8 mouse cellular contexts compared by ENCODE assay signal in the genomic region with DNA sequence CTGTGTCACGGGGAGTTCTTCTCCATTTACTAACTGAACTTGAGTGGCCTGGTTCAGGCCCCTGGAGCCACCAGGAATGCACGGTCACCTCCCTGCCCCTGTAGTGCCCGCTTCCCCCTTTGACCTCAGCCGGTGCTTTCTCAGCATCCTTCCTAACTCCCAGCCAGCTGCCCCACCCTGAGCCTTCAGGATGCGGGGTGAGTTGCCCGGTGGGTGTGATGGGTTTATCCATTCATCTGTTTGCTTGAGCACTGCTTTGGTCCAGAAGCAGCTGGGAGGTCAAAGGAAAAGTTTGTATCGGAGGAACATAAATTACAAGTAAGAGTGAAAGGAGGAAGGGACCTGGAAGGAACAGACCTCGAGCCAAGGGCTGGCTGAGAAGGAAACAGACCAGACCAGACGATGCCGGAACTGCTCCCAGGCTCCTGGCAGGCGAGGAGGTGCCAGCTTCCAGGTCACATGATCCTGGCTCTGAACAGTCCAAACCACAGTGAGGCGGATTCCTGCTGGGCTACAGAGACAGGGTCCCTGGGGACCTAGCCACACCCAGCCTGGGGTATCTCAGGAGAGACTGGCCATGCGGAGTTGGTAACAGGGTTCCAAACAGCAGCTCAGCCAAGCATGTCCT. TPM values are rescaled to one million over a fixed set of nuclear protein-coding genes. Genes with fewer than 3 reads are reported as not detected.
DNase-seq lines count a peak whose midpoint lies in the region; ATAC-seq lines count a peak whose summit lies in the region.

No protein-coding gene starts in this region.

- WGBS in midbrain, embryonic 10.5 days = 67% methylated on average over 13 of the region's 13 CpGs
- 62% methylated on average over 13 of the region's 13 CpGs for WGBS in midbrain, embryonic 15.5 days

- H3K27me3 ChIP-seq in midbrain, embryonic 10.5 days (ENCODE audit: low read depth, poor library complexity, severe bottlenecking) = peaks cover 7% of the 10 kb centered on the region; the same call in 1 of the 2 replicates
- H3K27me3 ChIP-seq in midbrain, embryonic 15.5 days (replicated peaks) = no peaks in the 10 kb centered on the region

- H3K9me3 ChIP-seq in midbrain, embryonic 10.5 days (replicated peaks) = no peaks in the 10 kb centered on the region
- H3K9me3 ChIP-seq in midbrain, embryonic 15.5 days = no peaks in the 10 kb centered on the region

- H3K4me1 ChIP-seq in midbrain, embryonic 10.5 days = peaks cover 20% of the 10 kb centered on the region
- no peaks in the 10 kb centered on the region for H3K4me1 ChIP-seq in midbrain, embryonic 15.5 days

- no peak overlapping the region for H3K4me3 ChIP-seq in midbrain, embryonic 10.5 days
- H3K4me3 ChIP-seq in midbrain, embryonic 15.5 days = no peak overlapping the region

- no peaks in the 10 kb centered on the region for H3K36me3 ChIP-seq in midbrain, embryonic 10.5 days
- no peaks in the 10 kb centered on the region for H3K36me3 ChIP-seq in midbrain, embryonic 15.5 days (replicated peaks)

- no peak overlapping the region for H3K4me2 ChIP-seq in midbrain, embryonic 15.5 days

- peak overlapping the region; percentile 6; the same call in 1 of the 2 replicates for H3K27ac ChIP-seq in midbrain, embryonic 10.5 days (replicated peaks)
- no peak overlapping the region for H3K27ac ChIP-seq in midbrain, embryonic 15.5 days

- ATAC-seq in midbrain, embryonic 15.5 days (replicated peaks) = no peak

- no peak for DNase-seq in midbrain, embryonic 10.5 days (ENCODE audit: low spot score)
- peak; percentile 76 to 81 for DNase-seq in cerebellum, postnatal 25 days
- peak; percentile 81 to 86 for DNase-seq in heart, adult 9 months (ENCODE audit: low spot score in 2 of 2)
- peak; percentile 64 to 79 for DNase-seq in kidney, postnatal 4 days
- DNase-seq in lung, postnatal 10 days = peak; percentile 82
- DNase-seq in thymus, postnatal 4 days = no peak
- DNase-seq in spleen, postnatal 10 days (ENCODE audit: low spot score in 2 of 2) = no peak

- no peak overlapping the region for H3K9ac ChIP-seq in midbrain, embryonic 15.5 days

RNA-seq across cellular contexts. Expression of gene Cmklr1, which starts 16.1 kb away (rescaled TPM):
- 0.58 and 1.1 TPM in 2 replicates for polyA plus RNA-seq in midbrain, embryonic 10.5 days (2016; fragmentation: Nextera tagmentation; extraction: Ambion mirVana)
- 2.0 and 2.8 TPM in 2 replicates for polyA plus RNA-seq in midbrain, embryonic 15.5 days (2015; fragmentation: Nextera tagmentation; extraction: Ambion mirVana)

Comparison
In these comparisons a context has a peak if more than half of its experiments do, and no peak if none do; other contexts are left out.
1. DNase-seq: peak in cerebellum, postnatal 25 days (2 of 2), heart, adult 9 months (2 of 2), kidney, postnatal 4 days (2 of 2) and lung, postnatal 10 days (single experiment); none in midbrain, embryonic 10.5 days (single experiment), thymus, postnatal 4 days (single experiment) and spleen, postnatal 10 days (0 of 2).